Mouse (Mus musculus): ENCODE measurements around the gene Il16. TPM values are rescaled to one million over a fixed set of nuclear protein-coding genes. Genes with fewer than 3 reads are reported as not detected.

The Il16 gene
- total RNA-seq (2021), result 10 to 100 TPM; 59.2 to 70.7 TPM
- long read RNA-seq, experiment 1, partial matches to known transcripts, result 23 of 34 reads
- long read RNA-seq, experiment 1, other reads (novel, unspliced or antisense), result 7 of 34 reads
- long read RNA-seq, experiment 2, partial matches to known transcripts, result 17 of 29 reads
- long read RNA-seq, experiment 2, other reads (novel, unspliced or antisense), result 10 of 29 reads

DNA sequence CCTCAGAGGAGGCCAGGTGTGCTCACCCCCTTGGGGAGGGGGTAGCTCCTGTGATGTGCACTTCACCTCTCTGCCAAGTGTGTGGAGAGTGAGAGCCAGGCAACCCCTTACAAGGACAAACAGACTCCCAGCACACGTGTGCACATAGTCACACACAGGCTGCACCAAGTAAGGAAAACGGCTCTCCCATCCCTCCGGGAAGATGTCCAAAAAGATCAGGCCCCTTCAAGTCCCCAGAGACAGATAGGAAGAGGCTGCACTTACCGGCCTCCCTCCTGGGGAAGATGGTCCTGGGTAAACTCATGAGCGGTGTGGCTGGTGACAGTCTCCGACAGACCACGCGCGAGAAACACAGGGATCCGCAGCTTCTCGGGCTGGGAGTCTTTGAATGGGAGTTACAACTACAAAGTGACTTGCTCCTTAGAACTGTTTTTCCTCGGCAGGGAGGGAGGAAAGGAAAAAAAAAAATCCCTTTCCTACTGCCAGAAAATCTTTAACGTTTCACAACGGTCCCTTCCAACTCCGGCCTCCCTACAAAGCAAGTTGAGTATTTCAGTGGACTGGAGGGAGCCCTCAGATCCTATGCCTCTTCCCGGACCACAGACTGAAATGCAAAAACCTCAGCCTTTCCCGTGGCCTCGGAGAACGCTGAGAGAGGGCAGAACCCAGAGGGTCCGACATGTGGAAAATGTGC is at the start of gene Il16:
Il16 (minus strand) TSS at position 314 of the 694 bp plus-strand sequence.
- DNase-seq (ENCODE audit: low spot score in 2 of 2), result no peak

DNA sequence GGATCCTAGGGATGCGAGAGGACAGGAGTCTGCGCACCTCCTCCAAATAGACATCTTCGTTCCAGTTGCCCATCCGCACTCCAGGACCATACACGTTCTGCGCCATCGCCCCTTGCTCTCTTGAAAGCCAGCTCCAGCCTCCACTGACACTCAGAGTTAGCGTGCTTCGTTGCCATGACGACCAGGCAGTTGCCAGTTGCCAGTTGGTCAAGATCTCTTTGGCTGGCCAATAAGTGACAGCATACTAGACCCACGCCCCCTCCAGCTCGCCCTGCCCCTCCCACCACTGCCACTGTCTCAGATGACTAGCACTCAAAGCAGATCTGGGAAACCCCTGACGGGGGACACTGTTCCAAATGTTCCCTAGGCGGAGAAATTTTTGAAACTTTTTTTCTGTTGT is 49.2 kb upstream of the Il16 start, which contains the start of gene Cfap161:
Cfap161 (minus strand) TSS at position 176 of the 400 bp plus-strand sequence.
- no peak for DNase-seq (ENCODE audit: low spot score in 2 of 2)

- no peak for DNase-seq (ENCODE audit: low spot score in 2 of 2)
Observed at GRCm38 (mm10) chr7:83794006-83794683, 48.6 kb upstream of the Il16 start.

- DNase-seq (ENCODE audit: low spot score in 2 of 2), result no peak
Observed at GRCm38 (mm10) chr7:83780881-83781280, 35.4 kb upstream of the Il16 start.

DNA sequence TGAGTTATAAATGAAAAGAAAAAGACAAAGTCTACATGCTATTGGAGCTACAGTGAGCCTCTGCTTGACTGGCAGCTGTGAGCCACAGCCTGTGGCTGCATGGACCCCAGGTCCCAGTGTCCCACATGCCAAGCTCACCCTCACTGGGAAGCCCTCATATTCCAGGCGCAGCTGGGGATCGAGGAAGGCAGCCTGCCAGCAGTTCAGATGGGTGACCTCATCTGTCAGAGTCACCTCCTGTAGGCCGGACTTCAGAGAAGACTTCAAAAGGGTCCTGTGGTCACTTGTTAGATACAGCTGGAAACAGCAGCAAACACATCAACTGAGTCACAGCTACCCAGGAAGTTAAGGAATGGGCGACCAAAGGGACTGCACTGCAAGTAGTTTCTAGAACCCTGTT is 34.5 kb upstream of the Il16 start:
- DNase-seq (ENCODE audit: low spot score in 2 of 2), result no peak

- DNase-seq (ENCODE audit: low spot score in 2 of 2), result no peak
Observed at GRCm38 (mm10) chr7:83779028-83779427, 33.5 kb upstream of the Il16 start.

GRCm38 (mm10) chr7:83778516-83778915 is 33.0 kb upstream of the Il16 start:
- no peak for DNase-seq (ENCODE audit: low spot score in 2 of 2)

- DNase-seq (ENCODE audit: low spot score in 2 of 2), result peak; percentile 37 to 74
Observed at GRCm38 (mm10) chr7:83774721-83775120, 29.2 kb upstream of the Il16 start.

DNA sequence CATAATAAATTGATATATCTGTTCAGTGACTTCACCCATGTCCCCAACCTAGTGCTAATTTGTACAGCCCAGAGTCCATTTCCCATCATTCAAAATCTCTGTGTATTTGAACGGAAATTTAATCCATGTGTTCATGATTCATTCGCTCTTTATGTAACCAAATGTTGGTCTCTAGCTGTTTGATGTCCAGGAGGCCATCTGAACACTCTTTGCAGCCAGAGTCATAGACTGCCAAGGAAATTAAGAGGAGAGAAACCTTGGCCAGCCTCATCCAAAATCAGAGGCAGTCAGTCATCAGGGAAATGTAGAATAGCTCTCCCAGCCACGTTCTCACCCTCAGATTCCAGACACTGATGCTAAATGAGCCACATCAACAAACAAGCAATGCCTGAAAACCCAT is 18.1 kb upstream of the Il16 start:
- DNase-seq (ENCODE audit: low spot score in 2 of 2), result peak in 1 of 2 experiments; percentile 38

DNA sequence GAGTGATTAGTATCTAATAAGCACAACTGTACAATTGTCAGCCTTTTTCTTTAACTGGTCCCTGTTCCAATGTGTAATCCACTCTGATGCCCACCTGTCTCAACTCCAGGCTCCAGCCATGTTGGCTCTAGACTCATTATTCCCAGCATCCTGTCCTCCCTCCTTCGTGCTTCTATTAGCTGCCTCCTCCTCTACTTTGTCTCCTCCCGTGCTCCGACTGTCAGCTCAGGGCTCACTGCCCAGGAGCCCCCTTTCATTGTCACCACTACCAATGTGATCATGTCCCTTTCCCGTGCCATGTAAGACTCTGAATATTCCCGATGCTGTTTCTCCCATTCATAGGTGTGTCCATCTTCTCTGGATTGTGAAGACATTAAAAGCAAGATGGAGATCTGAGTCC is 16.8 kb upstream of the Il16 start:
- no peak for DNase-seq (ENCODE audit: low spot score in 2 of 2)

GRCm38 (mm10) chr7:83751055-83751454 is 5.5 kb upstream of the Il16 start:
- DNase-seq (ENCODE audit: low spot score in 2 of 2), result no peak

- DNase-seq (ENCODE audit: low spot score in 2 of 2), result no peak
Observed at GRCm38 (mm10) chr7:83748405-83748804, 2.9 kb upstream of the Il16 start.

GRCm38 (mm10) chr7:83746107-83746687 is 671 bp upstream of the Il16 start:
- no peak for DNase-seq (ENCODE audit: low spot score in 2 of 2)

- DNase-seq (ENCODE audit: low spot score in 2 of 2), result no peak
Observed at GRCm38 (mm10) chr7:83745065-83745412, 487 bp downstream of the Il16 start.

DNA sequence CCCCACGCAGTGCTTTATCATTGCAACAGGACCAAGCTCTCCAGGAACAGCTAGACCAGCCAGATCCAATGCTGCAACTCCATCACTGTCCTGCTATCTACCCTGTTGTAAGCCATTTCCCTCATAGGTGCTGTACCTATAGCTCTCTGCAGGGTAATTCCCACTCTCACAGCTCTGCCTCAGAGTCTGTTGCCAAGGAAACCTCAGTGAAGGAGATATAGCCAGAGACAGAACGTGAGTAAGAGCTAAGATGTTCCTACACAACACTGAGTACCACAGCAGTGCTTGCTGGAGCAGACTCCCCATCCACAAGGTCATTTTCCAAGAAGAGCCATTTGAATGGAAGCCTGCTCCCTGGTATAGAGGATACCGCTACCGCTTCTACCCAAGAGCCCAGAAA is 1.3 kb downstream of the Il16 start:
- no peak for DNase-seq (ENCODE audit: low spot score in 2 of 2)

GRCm38 (mm10) chr7:83742690-83743089 is 2.8 kb downstream of the Il16 start:
- DNase-seq (ENCODE audit: low spot score in 2 of 2), result no peak

DNA sequence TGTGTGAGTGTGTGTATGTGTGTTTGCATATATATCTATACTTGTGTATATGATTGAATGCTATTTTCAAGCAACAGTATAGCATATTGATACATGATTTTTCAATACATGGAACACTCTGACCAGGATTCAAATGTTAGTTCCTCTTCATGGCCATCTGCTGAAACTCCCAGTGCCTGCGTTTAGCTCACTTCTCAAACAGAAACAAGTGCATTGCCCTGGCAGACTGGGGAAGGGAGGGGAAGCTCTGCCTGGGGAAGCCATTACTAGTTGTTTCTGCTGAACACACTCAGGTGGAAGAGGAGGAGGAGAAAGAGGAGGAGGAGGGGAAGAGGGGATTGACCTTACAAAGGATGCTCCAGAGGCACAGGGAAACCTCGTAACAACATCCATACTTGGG is 3.5 kb downstream of the Il16 start:
- DNase-seq (ENCODE audit: low spot score in 2 of 2), result no peak

DNA sequence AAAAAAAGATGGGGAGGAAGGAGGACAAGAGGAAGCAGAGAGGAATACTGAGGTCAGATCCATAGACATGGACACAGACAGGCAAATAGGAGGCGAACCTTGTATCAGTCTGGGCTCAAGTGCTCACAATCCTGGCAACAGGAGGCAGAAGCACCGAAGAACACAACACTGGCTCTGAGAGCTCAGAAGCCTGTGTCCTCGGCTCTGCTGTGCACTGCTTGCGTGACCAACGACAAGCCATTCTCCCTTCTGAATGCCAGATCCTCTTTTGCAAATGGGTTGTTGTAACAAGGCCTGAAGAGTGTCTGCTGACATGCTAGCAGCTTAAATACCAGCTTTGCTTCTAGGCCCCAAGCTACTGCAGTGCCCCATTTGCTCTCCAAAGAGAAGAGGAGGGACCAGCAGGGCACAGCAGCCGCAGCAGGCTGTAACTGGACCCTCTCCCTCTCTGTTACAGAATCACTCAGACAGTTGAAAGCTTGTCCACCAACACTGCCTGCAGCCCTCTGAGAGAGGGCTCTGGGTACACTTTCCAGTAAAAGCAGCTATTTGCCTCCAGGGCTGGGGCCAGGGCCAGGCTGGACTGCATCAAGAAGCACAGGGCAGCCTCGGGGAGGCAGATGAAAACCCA is 5.7 kb downstream of the Il16 start:
- no peak for DNase-seq (ENCODE audit: low spot score in 2 of 2)

DNA sequence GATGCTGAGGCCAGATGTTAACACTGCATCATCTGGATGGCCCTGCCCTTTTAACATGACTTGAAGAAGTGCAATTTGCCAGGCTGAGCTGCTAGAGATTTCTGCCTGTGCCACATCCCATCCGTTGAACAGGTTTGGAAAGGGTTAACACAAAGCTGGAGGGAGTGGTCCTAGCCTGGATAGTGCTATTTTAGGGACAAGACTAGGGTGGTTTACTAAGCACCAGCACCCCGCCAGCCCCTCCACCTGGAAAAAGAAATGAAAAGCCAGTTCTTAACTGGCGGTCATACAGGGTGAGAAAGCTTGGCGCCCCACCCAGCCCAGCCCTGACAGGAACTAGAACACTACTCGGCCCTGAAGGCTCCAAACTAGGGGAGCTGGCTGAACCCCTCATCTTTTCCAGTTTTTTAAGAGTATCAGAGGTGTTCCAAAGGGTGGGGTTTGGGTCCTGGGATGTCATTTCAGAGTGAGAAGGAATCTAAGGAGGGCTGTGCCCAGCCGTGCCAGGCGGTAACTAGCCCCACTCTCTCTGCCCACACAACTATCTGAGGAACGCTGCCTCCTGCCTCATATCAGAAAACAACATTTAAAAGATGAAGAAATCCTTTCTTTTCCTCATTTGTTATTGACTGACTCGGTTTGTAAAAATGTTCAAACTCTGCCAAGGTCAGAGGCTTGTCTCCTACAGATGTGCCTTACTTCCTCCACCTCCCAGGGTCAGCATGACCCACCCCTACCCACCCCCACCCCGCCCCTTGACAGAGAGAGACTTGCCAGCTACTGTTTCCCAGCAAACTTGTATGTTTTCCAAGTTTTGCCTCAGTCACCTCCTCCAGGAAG is 6.7 kb downstream of the Il16 start:
- no peak for DNase-seq (ENCODE audit: low spot score in 2 of 2)

DNA sequence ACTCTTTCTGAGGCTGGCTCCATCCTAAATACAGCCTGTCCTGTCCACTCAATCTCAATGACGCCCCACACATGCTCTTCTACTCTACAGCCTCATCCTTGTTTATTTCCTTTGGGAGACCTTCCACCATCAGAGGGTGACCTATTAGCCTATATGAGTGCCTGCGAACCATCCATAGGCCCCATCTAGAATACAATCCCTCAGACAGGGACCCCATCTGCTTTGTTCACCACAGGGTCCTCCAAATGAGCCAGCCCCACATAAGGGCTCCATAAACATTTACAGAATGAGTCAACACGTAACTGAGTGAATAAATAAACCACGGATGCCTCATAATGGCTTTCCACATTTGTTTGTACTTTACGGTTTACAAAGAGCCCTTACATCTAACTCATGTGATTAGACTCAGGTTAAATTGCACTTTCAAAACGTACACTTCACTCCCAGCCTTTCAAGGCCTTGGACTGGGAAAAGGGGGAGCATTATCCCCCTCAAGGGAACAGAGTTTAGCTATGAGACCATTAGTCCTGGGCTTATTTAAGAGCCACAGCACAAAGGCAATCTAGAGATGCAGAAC is 7.5 kb downstream of the Il16 start:
- no peak for DNase-seq (ENCODE audit: low spot score in 2 of 2)

All from layer of hippocampus, postnatal 14 days (tissue).